Comparison of ENCODE assay signal across 14 mouse cellular contexts in genomic region chr3:73934491-73934890, GRCm38 (mm10).
DNase-seq lines count a peak whose midpoint lies in the region.
"Had no signal": no experiment of that assay in that cellular context is flagged by ENCODE, and none has a peak within 500 bp of the region (broad histone marks: within the 10 kb centered on the region; RNA-seq: fewer than 3 reads in every experiment).

No protein-coding gene starts in this region.

- intact Hi-C loops in heart, postnatal 14 days (cut with DNase I), result no loop called here

- peak; percentile 4 for DNase-seq in cerebellum, adult 9-11 months
- DNase-seq in cerebellum, adult 11 months, result no peak
- peak; percentile 4 for DNase-seq in lung, postnatal 25 days (ENCODE audit: low spot score)
- DNase-seq in lung, postnatal 4 days, result no peak
- DNase-seq in brain, adult 2 months (ENCODE audit: low read depth, low spot score), result peak; percentile 28
- peak; percentile 6 to 13 for DNase-seq in layer of hippocampus, postnatal 10 days (ENCODE audit: low spot score in 2 of 2)
- no peak for DNase-seq in heart, postnatal 14 days
- DNase-seq: adrenal gland, postnatal 36 days; gastrocnemius, postnatal 36 days; kidney, adult 11 months; liver, embryonic 13.5 days; lung, embryonic 14.5 days; midbrain, embryonic 14.5 days; thymus, postnatal 25 days had no signal

Comparison
In these comparisons a context has a peak if more than half of its experiments do, and no peak if none do; other contexts are left out.
1. DNase-seq: peak in cerebellum, adult 9-11 months (single experiment), lung, postnatal 25 days (single experiment), brain, adult 2 months (single experiment) and layer of hippocampus, postnatal 10 days (2 of 2); none in cerebellum, adult 11 months (single experiment), lung, postnatal 4 days (0 of 2) and heart, postnatal 14 days (0 of 2).